Mouse (Mus musculus) gastrocnemius, postnatal 10 days (tissue): Measurements from ENCODE around the gene Lancl1. TPM values are rescaled to one million over a fixed set of nuclear protein-coding genes. Genes with fewer than 3 reads are reported as not detected.
A peak's percentile ranks its signal among the peaks of the same experiment; 100 is the strongest.

Source experiments
- DNase-seq: peaks from one replicate; pipeline ENCODE4 v3.0.0; 2021; ENCODE audit warnings: mixed read lengths
- total RNA-seq, 2 experiments: library from RNA; stranded (reverse); gene quantifications; 2 replicates each; pipeline ENCODE4 v1.2.3; 2021

The Lancl1 gene
- total RNA-seq, 2 experiments from 2014 or later = 29.8 to 36.0 TPM

GRCm38 (mm10) chr1:67017101-67017870, 21.4 kb downstream of the Lancl1 start:
- no peak for DNase-seq

- DNase-seq = no peak
These were observed 24.5 kb downstream of the Lancl1 start for GRCm38 (mm10) chr1:67014205-67014604.

GRCm38 (mm10) chr1:67010520-67010919, 28.2 kb downstream of the Lancl1 start:
- DNase-seq = no peak

GRCm38 (mm10) chr1:67003699-67004098, 35.0 kb downstream of the Lancl1 start:
- DNase-seq = peak; percentile 29

- no peak for DNase-seq
These were observed 36.4 kb downstream of the Lancl1 start for GRCm38 (mm10) chr1:67002226-67002625.

GRCm38 (mm10) chr1:67001367-67001766, 37.3 kb downstream of the Lancl1 start:
- DNase-seq = no peak

- DNase-seq = no peak
These were observed 38.2 kb downstream of the Lancl1 start for GRCm38 (mm10) chr1:67000484-67000883.

GRCm38 (mm10) chr1:66998601-66999000, 40.1 kb downstream of the Lancl1 start:
- no peak for DNase-seq

GRCm38 (mm10) chr1:66998188-66998587, 40.5 kb downstream of the Lancl1 start:
- no peak for DNase-seq

GRCm38 (mm10) chr1:66996819-66997218, 41.9 kb downstream of the Lancl1 start:
- DNase-seq = no peak

GRCm38 (mm10) chr1:66992764-66993163, 45.9 kb downstream of the Lancl1 start:
- no peak for DNase-seq

GRCm38 (mm10) chr1:66987558-66988190, 51.0 kb downstream of the Lancl1 start:
- DNase-seq = no peak

GRCm38 (mm10) chr1:66985906-66986305, 52.8 kb downstream of the Lancl1 start:
- DNase-seq = no peak

- peak; percentile 21 for DNase-seq
These were observed 53.5 kb downstream of the Lancl1 start for GRCm38 (mm10) chr1:66985129-66985698.

GRCm38 (mm10) chr1:66980129-66980528, 58.5 kb downstream of the Lancl1 start:
- DNase-seq = no peak

GRCm38 (mm10) chr1:66975456-66975855, 63.2 kb downstream of the Lancl1 start:
- DNase-seq = no peak

- DNase-seq = no peak
These were observed 73.8 kb downstream of the Lancl1 start for GRCm38 (mm10) chr1:66964857-66965256.

GRCm38 (mm10) chr1:66960536-66961243, 78.0 kb downstream of the Lancl1 start:
- DNase-seq = no peak

GRCm38 (mm10) chr1:66957361-66957760, 81.3 kb downstream of the Lancl1 start:
- DNase-seq = no peak

- DNase-seq = no peak
These were observed 87.6 kb downstream of the Lancl1 start for GRCm38 (mm10) chr1:66951086-66951485.
